Mouse (Mus musculus): ENCODE data around the gene Rxrg. TPM values are rescaled to one million over a fixed set of nuclear protein-coding genes. Genes with fewer than 3 reads are reported as not detected.

Gene Rxrg
- polyA plus RNA-seq, 1 experiment from 2014 or later = 10.9 TPM

DNA sequence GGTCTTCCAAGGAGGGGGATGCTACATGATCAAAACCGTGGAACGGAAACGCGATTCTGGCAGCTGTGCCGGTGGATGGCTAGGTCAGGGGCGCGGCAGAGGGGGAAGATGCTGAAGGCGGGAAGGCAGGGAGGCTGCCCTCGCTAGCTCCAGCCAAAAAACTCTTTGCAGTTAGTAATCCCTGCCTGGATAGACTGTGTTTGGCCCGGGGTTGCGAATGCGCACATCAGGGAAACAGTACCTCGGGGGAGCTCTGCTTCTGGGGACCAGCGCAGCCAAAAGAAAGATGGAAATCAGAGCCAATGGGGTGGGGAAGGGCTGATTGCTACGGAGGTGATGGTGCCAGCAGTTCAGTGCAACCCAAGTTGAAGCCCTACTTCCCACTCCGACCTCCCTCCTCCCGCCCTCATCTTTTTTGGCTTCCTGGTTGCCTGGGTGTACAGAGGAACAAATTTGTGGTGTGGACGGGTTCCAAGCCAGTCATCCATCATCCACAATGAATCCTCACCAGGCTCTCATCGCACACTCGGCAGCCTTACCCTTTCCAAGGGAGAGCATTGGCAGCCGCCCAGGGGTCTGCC, 62.4 kb downstream of the Rxrg start:
- under 1% methylated on average over 21 of the region's 21 CpGs for WGBS
- H3K4me3 ChIP-seq (ENCODE audit: low read depth, low read length) = peak overlapping the region; percentile 32
- ATAC-seq = peak; percentile 90
- peaks cover 13% of the 10 kb centered on the region for H3K27me3 ChIP-seq (ENCODE audit: control insufficient read depth, insufficient read depth, low read depth, low read length)
- H3K9me3 ChIP-seq (replicated peaks; ENCODE audit: control insufficient read depth, low read length, poor library complexity, severe bottlenecking) = no peaks in the 10 kb centered on the region
- no peaks in the 10 kb centered on the region for H3K36me3 ChIP-seq (ENCODE audit: control insufficient read depth, insufficient read depth, low read length)
- no peak overlapping the region for H3K27ac ChIP-seq (ENCODE audit: low read length)
- H3K9ac ChIP-seq (ENCODE audit: low read depth, low read length) = peak overlapping the region; percentile 52
- H3K4me2 ChIP-seq (ENCODE audit: low read length) = peak overlapping the region; percentile 62
- peaks cover 4% of the 10 kb centered on the region for H3K4me1 ChIP-seq (ENCODE audit: control insufficient read depth, insufficient read depth, low read length)

DNA sequence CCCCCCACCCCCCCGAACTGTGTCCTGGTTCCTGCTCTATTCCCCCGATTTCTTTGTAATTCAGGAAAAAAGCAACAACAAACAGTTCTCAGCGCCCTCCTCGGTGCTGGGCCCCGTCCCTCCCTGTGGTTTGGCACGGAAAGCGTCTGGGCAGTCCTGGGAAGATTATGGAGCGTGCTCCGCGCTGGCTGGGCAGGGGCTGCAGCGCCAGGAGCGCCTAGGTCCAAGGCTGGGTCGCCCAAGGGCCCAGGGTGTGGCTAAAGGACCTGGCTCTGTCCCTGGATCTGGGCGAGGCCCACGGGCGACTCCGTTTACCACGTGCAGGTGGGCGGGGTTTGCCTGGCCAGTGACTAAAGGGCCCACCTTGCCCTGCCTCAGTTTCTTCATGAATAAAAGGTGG, 62.9 kb downstream of the Rxrg start:
- Histone ChIP-seq H3K36me3 (ENCODE audit: control insufficient read depth, insufficient read depth, low read length) (no peaks in the 10 kb centered on the region), H3K4me1 (ENCODE audit: control insufficient read depth, insufficient read depth, low read length) (peaks cover 4% of the 10 kb centered on the region), H3K4me3 (ENCODE audit: low read depth, low read length) (peak overlapping the region; percentile 32), H3K27me3 (ENCODE audit: control insufficient read depth, insufficient read depth, low read depth, low read length) (peaks cover 13% of the 10 kb centered on the region), H3K9me3 (replicated peaks; ENCODE audit: control insufficient read depth, low read length, poor library complexity, severe bottlenecking) (no peaks in the 10 kb centered on the region), H3K9ac (ENCODE audit: low read depth, low read length) (peak overlapping the region; percentile 52), H3K4me2 (ENCODE audit: low read length) (peak overlapping the region; percentile 62), H3K27ac (ENCODE audit: low read length) (no peak overlapping the region)
- peak; percentile 90 for ATAC-seq
- 1% methylated on average over 19 of the region's 19 CpGs for WGBS

DNA sequence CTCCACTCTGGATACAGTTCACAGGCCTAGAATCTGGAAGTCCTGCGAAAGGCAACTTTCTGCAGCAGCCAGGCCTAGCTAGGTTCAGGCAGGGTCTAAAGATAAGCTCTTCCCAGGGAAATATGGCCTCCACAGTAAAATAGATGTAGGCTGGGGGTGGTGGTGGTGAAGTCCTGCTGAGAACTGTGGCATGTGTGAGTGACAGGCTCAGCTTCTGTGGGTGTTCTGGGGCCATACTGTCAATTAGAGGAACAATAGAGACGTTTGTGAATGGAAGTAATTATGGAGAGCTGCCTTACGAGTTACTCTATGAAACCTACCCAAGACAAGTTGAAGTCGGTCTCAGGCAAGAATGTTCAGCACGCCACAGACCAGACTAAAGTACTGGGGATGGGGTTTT, 65.0 kb downstream of the Rxrg start:
- Histone ChIP-seq H3K4me2 (ENCODE audit: low read length) (no peak overlapping the region), H3K36me3 (ENCODE audit: control insufficient read depth, insufficient read depth, low read length) (no peaks in the 10 kb centered on the region), H3K27me3 (ENCODE audit: control insufficient read depth, insufficient read depth, low read depth, low read length) (peaks cover 13% of the 10 kb centered on the region), H3K9ac (ENCODE audit: low read depth, low read length) (no peak overlapping the region), H3K9me3 (replicated peaks; ENCODE audit: control insufficient read depth, low read length, poor library complexity, severe bottlenecking) (no peaks in the 10 kb centered on the region), H3K27ac (ENCODE audit: low read length) (no peak overlapping the region), H3K4me1 (ENCODE audit: control insufficient read depth, insufficient read depth, low read length) (peaks cover 4% of the 10 kb centered on the region), H3K4me3 (ENCODE audit: low read depth, low read length) (no peak overlapping the region)
- ATAC-seq = no peak
- WGBS = 46% methylated on average over 5 of the region's 5 CpGs

DNA sequence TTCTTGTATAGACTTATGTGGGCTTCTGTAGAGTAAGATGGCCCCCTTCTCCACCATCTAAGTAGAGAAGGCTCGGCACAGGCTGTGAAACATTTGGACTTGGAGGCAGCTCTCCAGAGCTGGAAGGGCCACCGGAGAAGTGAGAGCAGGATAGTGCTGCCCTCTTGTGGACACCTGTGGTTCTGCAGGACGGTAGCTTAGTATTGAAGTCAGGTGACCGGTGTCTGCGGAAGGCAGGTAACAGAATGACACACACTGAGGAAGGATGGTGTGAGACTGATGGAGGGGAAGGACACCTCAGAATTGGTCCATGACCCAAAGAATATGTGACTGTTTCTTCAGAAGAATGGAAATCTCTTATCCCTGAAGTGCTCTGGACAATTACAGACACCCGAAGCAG, 71.6 kb downstream of the Rxrg start:
- no peaks in the 10 kb centered on the region for H3K9me3 ChIP-seq (replicated peaks; ENCODE audit: control insufficient read depth, low read length, poor library complexity, severe bottlenecking)
- no peaks in the 10 kb centered on the region for H3K4me1 ChIP-seq (ENCODE audit: control insufficient read depth, insufficient read depth, low read length)
- H3K4me3 ChIP-seq (ENCODE audit: low read depth, low read length) = no peak overlapping the region
- no peak; the same call in 1 of the 2 replicates for ATAC-seq
- H3K36me3 ChIP-seq (ENCODE audit: control insufficient read depth, insufficient read depth, low read length) = no peaks in the 10 kb centered on the region
- H3K4me2 ChIP-seq (ENCODE audit: low read length) = no peak overlapping the region
- no peak overlapping the region for H3K9ac ChIP-seq (ENCODE audit: low read depth, low read length)
- WGBS = 32% methylated on average over 6 of the region's 6 CpGs
- H3K27me3 ChIP-seq (ENCODE audit: control insufficient read depth, insufficient read depth, low read depth, low read length) = peaks cover 24% of the 10 kb centered on the region
- H3K27ac ChIP-seq (ENCODE audit: low read length) = no peak overlapping the region

DNA sequence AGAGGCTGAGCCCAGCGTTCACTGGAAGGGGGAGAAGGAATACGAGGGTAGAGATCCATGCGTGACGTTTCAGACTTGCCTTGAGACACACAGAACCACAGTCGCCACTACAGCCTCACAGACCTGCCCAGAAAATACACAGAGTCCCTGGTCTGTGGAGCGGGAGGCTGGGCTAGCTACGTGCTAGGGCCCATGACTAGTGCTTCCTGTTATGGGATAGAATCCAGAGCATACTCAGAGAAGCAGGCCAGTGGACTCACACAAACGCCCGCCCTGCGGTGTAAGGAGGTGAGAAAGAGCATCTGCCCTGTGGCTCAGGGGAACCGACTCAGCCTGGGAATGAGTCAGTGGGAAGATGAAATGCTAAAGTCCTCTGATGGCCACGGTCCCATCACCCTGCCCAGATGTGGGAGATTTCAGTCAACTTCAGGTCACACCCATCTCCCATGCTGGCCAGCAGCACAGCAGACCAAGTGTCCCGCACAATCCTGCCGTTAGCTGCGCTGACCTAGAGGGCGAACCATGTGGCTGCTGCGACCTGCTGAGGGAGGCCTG, 74.3 kb downstream of the Rxrg start:
- ATAC-seq = no peak
- Histone ChIP-seq H3K9ac (ENCODE audit: low read depth, low read length) (no peak overlapping the region), H3K27me3 (ENCODE audit: control insufficient read depth, insufficient read depth, low read depth, low read length) (peaks cover 24% of the 10 kb centered on the region), H3K36me3 (ENCODE audit: control insufficient read depth, insufficient read depth, low read length) (no peaks in the 10 kb centered on the region), H3K4me1 (ENCODE audit: control insufficient read depth, insufficient read depth, low read length) (no peaks in the 10 kb centered on the region), H3K9me3 (replicated peaks; ENCODE audit: control insufficient read depth, low read length, poor library complexity, severe bottlenecking) (no peaks in the 10 kb centered on the region), H3K4me2 (ENCODE audit: low read length) (no peak overlapping the region), H3K4me3 (ENCODE audit: low read depth, low read length) (no peak overlapping the region), H3K27ac (ENCODE audit: low read length) (no peak overlapping the region)
- WGBS = 18% methylated on average over 17 of the region's 17 CpGs

DNA sequence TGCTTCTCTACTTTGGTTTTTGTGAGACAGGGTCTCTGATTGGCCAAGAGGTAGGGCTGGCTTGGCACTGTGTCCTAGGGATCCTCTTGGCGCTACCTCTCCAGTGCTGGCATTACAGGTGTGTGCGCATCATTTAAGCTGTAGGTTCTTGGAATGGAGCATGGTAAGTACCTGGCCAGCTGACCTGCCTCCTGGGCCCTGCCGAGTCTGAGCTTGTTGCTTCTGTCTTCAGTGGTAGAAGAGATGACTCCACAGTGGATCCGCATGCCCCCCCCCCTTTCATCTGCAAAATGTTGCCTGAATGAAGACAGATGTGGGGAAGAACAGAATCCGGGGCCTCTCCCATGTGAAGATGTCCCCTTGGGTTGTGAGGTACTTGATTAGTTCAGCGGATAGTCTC, 80.9 kb downstream of the Rxrg start:
- H3K4me1 ChIP-seq (ENCODE audit: control insufficient read depth, insufficient read depth, low read length) = no peaks in the 10 kb centered on the region
- no peak overlapping the region for H3K27ac ChIP-seq (ENCODE audit: low read length)
- H3K36me3 ChIP-seq (ENCODE audit: control insufficient read depth, insufficient read depth, low read length) = no peaks in the 10 kb centered on the region
- WGBS = 90% methylated on average over 6 of the region's 6 CpGs
- H3K9me3 ChIP-seq (replicated peaks; ENCODE audit: control insufficient read depth, low read length, poor library complexity, severe bottlenecking) = peaks cover 3% of the 10 kb centered on the region
- H3K4me3 ChIP-seq (ENCODE audit: low read depth, low read length) = no peak overlapping the region
- H3K4me2 ChIP-seq (ENCODE audit: low read length) = no peak overlapping the region
- no peak for ATAC-seq
- peaks cover 5% of the 10 kb centered on the region for H3K27me3 ChIP-seq (ENCODE audit: control insufficient read depth, insufficient read depth, low read depth, low read length)
- H3K9ac ChIP-seq (ENCODE audit: low read depth, low read length) = no peak overlapping the region

DNA sequence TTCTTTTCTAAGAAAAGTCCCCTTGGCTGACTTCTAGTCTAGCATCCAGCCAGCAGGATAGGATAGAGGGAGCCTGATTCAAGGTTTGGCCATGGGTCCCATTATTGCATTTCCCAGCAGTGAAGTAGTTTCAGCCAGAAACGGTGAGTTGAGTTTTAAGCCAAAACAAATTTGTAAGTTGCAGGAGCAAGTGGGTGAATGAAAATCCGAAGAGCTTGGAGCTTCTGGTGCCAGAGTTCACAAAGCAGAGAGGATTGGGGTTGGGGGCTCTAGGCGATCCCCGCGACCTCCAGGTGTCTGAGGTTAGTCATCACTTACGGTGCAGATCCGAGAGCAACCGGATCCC, 89.8 kb downstream of the Rxrg start:
- ATAC-seq = no peak
- Histone ChIP-seq H3K27ac (ENCODE audit: low read length) (no peak overlapping the region), H3K9ac (ENCODE audit: low read depth, low read length) (no peak overlapping the region), H3K4me1 (ENCODE audit: control insufficient read depth, insufficient read depth, low read length) (peaks cover 19% of the 10 kb centered on the region), H3K4me3 (ENCODE audit: low read depth, low read length) (peak overlapping the region; percentile 40), H3K36me3 (ENCODE audit: control insufficient read depth, insufficient read depth, low read length) (no peaks in the 10 kb centered on the region), H3K9me3 (replicated peaks; ENCODE audit: control insufficient read depth, low read length, poor library complexity, severe bottlenecking) (peaks cover 4% of the 10 kb centered on the region), H3K27me3 (ENCODE audit: control insufficient read depth, insufficient read depth, low read depth, low read length) (peaks cover 32% of the 10 kb centered on the region), H3K4me2 (ENCODE audit: low read length) (peak overlapping the region; percentile 64; the same call in 1 of the 2 replicates)
- under 1% methylated on average over 8 of the region's 8 CpGs for WGBS

DNA sequence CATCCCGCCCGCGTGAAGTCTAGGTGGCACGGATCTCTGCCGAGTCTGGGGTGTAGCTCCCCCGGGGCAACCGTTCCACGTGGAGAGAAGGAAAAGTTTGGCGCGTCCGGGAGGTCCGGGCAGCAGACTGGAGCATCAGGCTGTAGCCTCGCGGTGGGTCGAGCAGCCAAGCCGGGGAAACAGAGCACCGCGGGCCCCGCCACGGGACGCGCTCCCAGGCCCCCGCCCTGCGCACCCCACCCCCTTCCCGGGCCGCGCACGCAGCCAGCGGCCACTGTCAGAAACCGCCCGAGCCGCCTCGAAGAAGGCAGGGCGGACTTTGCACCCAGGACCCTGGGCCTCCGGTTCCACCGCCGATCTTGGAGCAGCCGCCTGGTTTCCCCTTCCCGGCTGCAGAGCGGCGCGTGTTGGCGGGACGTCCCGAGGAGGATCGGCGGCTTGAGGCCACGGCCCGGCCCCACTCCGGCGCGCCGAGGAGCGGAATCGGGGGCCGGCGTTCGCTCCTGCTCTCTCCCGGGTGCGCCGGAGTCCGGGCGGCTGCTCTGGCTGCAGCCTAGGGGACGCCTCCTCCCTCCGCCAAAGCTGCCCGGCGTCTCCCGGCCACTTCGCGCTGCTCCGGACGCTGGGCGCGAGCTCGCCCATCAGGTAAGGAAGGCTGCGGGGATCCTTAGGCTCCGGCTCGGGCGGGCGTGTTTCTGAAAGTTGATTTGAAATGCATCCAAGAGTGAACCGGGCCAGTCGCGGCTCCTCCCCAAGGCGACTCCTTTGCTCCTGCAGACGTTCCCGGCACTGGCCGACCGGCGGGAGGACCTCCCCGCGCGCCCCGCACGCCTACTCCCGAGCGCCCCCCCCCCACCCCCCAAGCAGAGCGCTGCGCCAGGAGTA, 90.4 kb downstream of the Rxrg start:
- H3K4me2 ChIP-seq (ENCODE audit: low read length) = peak overlapping the region; percentile 64
- peaks cover 32% of the 10 kb centered on the region for H3K27me3 ChIP-seq (ENCODE audit: control insufficient read depth, insufficient read depth, low read depth, low read length)
- peak; percentile 37 for ATAC-seq
- H3K9ac ChIP-seq (ENCODE audit: low read depth, low read length) = peak overlapping the region; percentile 62
- peak overlapping the region; percentile 53 for H3K27ac ChIP-seq (ENCODE audit: low read length)
- WGBS = under 1% methylated on average over 64 of the region's 98 CpGs
- H3K36me3 ChIP-seq (ENCODE audit: control insufficient read depth, insufficient read depth, low read length) = no peaks in the 10 kb centered on the region
- H3K4me1 ChIP-seq (ENCODE audit: control insufficient read depth, insufficient read depth, low read length) = peaks cover 19% of the 10 kb centered on the region
- peaks cover 4% of the 10 kb centered on the region for H3K9me3 ChIP-seq (replicated peaks; ENCODE audit: control insufficient read depth, low read length, poor library complexity, severe bottlenecking)
- peak overlapping the region; percentile 40 for H3K4me3 ChIP-seq (ENCODE audit: low read depth, low read length)

DNA sequence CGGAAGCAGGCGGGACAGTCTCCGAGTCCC, 90.9 kb downstream of the Rxrg start, which contains the start of gene Lmx1a:
Gene Lmx1a, plus strand, starts transcription at position 6 of the 30 bp plus-strand sequence.
- Histone ChIP-seq H3K9ac (ENCODE audit: low read depth, low read length) (peak within 1 kb of the TSS; percentile 62), H3K36me3 (ENCODE audit: control insufficient read depth, insufficient read depth, low read length) (no peaks in the 10 kb centered on the region), H3K4me1 (ENCODE audit: control insufficient read depth, insufficient read depth, low read length) (peaks cover 19% of the 10 kb centered on the region), H3K9me3 (replicated peaks; ENCODE audit: control insufficient read depth, low read length, poor library complexity, severe bottlenecking) (peaks cover 4% of the 10 kb centered on the region; the same call in 1 of the 2 replicates), H3K4me2 (ENCODE audit: low read length) (peak within 1 kb of the TSS; percentile 64), H3K27ac (ENCODE audit: low read length) (peak within 1 kb of the TSS; percentile 53), H3K27me3 (ENCODE audit: control insufficient read depth, insufficient read depth, low read depth, low read length) (peaks cover 32% of the 10 kb centered on the region), H3K4me3 (ENCODE audit: low read depth, low read length) (peak within 1 kb of the TSS; percentile 40)
- no peak for ATAC-seq
- 0% methylated on average over 3 of the region's 3 CpGs for WGBS

Measured in midbrain, embryonic 16.5 days (tissue).